In the genomic region with DNA sequence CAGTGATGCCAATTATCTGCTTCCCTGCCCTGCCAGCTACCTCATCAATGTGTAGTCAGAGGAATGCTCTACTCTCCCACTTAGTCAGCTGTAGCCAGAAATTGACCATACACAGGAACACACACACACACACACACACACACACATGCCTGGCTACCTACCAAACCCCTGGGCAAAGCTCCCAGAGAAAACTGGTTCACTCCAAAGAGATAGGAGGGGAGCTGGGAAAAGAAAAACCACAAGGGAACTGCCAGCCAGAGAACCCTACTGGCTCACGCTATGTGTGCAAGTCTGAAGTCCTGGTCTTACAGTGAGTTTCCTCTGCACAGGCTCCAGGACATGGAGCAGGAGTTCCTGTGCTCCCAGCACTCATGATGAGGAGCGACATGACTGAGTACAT, we compare ENCODE assay signal across 8 mouse cellular contexts. TPM values are rescaled to one million over a fixed set of nuclear protein-coding genes. Genes with fewer than 3 reads are reported as not detected.
A peak's percentile ranks its signal among the peaks of the same experiment; 100 is the strongest.
DNase-seq lines count a peak whose midpoint lies in the region; ATAC-seq and TF ChIP-seq lines count a peak whose summit lies in the region.
"Had no signal": no experiment of that assay in that cellular context is flagged by ENCODE, and none has a peak within 500 bp of the region (broad histone marks: within the 10 kb centered on the region; RNA-seq: fewer than 3 reads in every experiment).

No protein-coding gene starts in this region.

- H3K36me3 ChIP-seq in lung, embryonic 14.5 days (ENCODE audit: insufficient read depth) = no peaks in the 10 kb centered on the region
- no peaks in the 10 kb centered on the region for H3K36me3 ChIP-seq in midbrain, embryonic 16.5 days (ENCODE audit: control insufficient read depth, insufficient read depth, low read length)

- H3K27ac ChIP-seq in lung, embryonic 14.5 days (ENCODE audit: low read depth) = no peak overlapping the region
- no peak overlapping the region for H3K27ac ChIP-seq in midbrain, embryonic 16.5 days (ENCODE audit: low read length)

- 55% methylated on average over 2 of the region's 2 CpGs for WGBS in lung, embryonic 14.5 days
- WGBS in lung, adult 2 months = 22% methylated on average over 2 of the region's 2 CpGs
- 73% methylated on average over 2 of the region's 2 CpGs for WGBS in midbrain, embryonic 16.5 days

- ATAC-seq in lung, embryonic 14.5 days (ENCODE audit: insufficient read depth) = no peak
- ATAC-seq in midbrain, embryonic 16.5 days = no peak

- H3K4me3 ChIP-seq in lung, embryonic 14.5 days (ENCODE audit: low read depth, low read length) = no peak overlapping the region
- H3K4me3 ChIP-seq in lung, adult 2 months (replicated peaks; ENCODE audit: extremely low read depth, low read depth, low read length) = no peak overlapping the region
- no peak overlapping the region for H3K4me3 ChIP-seq in midbrain, embryonic 16.5 days (ENCODE audit: low read depth, low read length)
- H3K4me3 ChIP-seq: erythroblast, embryonic 14.5 days had no signal

- peak; percentile 47 for DNase-seq in lung, embryonic 14.5 days
- no peak for DNase-seq in lung, adult 2 months
- peak; percentile 35 to 39 for DNase-seq in frontal cortex, postnatal 14 days (ENCODE audit: low spot score in 2 of 2)
- DNase-seq in heart, postnatal 4 days = peak; percentile 84
- peak; percentile 60 for DNase-seq in right cerebral cortex, postnatal 25 days
- no peak for DNase-seq in B cell, adult 2 months

- no peaks in the 10 kb centered on the region for H3K4me1 ChIP-seq in lung, embryonic 14.5 days (ENCODE audit: insufficient read depth)
- peaks cover 2% of the 10 kb centered on the region; the same call in 1 of the 2 replicates for H3K4me1 ChIP-seq in lung, adult 2 months (ENCODE audit: control insufficient read depth, insufficient read depth, low read length)
- H3K4me1 ChIP-seq in midbrain, embryonic 16.5 days (ENCODE audit: control insufficient read depth, insufficient read depth, low read length) = peaks cover 10% of the 10 kb centered on the region

- TF ChIP-seq POLR2A in lung, adult 2 months (IDR thresholded peaks at IDR 0.05; ENCODE audit: borderline replicate concordance, extremely low read depth, low read depth, low read length) = no peak

- H3K4me2 ChIP-seq in lung, embryonic 14.5 days = no peak overlapping the region
- H3K4me2 ChIP-seq in midbrain, embryonic 16.5 days (ENCODE audit: low read length) = no peak overlapping the region

- H3K27me3 ChIP-seq in lung, embryonic 14.5 days (ENCODE audit: insufficient read depth, low read length) = 0 out of 2 replicates have a peak, but pooled peaks cover 2% of the 10 kb centered on the region
- no peaks in the 10 kb centered on the region for H3K27me3 ChIP-seq in midbrain, embryonic 16.5 days (ENCODE audit: control insufficient read depth, insufficient read depth, low read depth, low read length)

- no peak for TF ChIP-seq CTCF in lung, embryonic 14.5 days (IDR thresholded peaks at IDR 0.05; ENCODE audit: low read depth)
- no peak for TF ChIP-seq CTCF in lung, adult 2 months (IDR thresholded peaks at IDR 0.05; ENCODE audit: insufficient read depth, low read length)

- no peak overlapping the region for H3K9ac ChIP-seq in lung, embryonic 14.5 days
- no peak overlapping the region for H3K9ac ChIP-seq in midbrain, embryonic 16.5 days (ENCODE audit: low read depth, low read length)

- H3K9me3 ChIP-seq in lung, embryonic 14.5 days (ENCODE audit: low read depth, low read length) = no peaks in the 10 kb centered on the region
- no peaks in the 10 kb centered on the region for H3K9me3 ChIP-seq in midbrain, embryonic 16.5 days (replicated peaks; ENCODE audit: control insufficient read depth, low read length, poor library complexity, severe bottlenecking)

RNA-seq across cellular contexts. Expression of a gene that starts 2.5 kb away (rescaled TPM):
- polyA plus RNA-seq in lung, embryonic 14.5 days (2014; fragmentation: Nextera tagmentation; extraction: Ambion mirVana) = 3.8 and 3.9 TPM in 2 replicates
- polyA plus RNA-seq in lung, adult 2 months (2012; rRNA removed) = 22.5 and 24.1 TPM in 2 replicates
- total RNA-seq in heart, postnatal 4 days (2021) = 10 to 100 TPM; 77.0 to 77.8 TPM
- polyA plus RNA-seq in midbrain, embryonic 16.5 days (2015; fragmentation: Nextera tagmentation; extraction: Ambion mirVana) = 9.2 and 12.3 TPM in 2 replicates

RNA-seq across cellular contexts. Expression of a gene that starts 25.9 kb away (rescaled TPM):
- 39.8 and 40.5 TPM in 2 replicates for polyA plus RNA-seq in lung, embryonic 14.5 days (2014; fragmentation: Nextera tagmentation; extraction: Ambion mirVana)
- polyA plus RNA-seq in lung, adult 2 months (2012; rRNA removed) = 8.8 and 12.7 TPM in 2 replicates
- total RNA-seq in heart, postnatal 4 days (2021) = 10 to 100 TPM; 33.9 to 34.2 TPM
- polyA plus RNA-seq in midbrain, embryonic 16.5 days (2015; fragmentation: Nextera tagmentation; extraction: Ambion mirVana) = 50.2 and 53.1 TPM in 2 replicates

RNA-seq across cellular contexts. Expression of a gene that starts 37.5 kb away (rescaled TPM):
- 11.2 and 13.1 TPM in 2 replicates for polyA plus RNA-seq in lung, embryonic 14.5 days (2014; fragmentation: Nextera tagmentation; extraction: Ambion mirVana)
- 6.6 and 9.5 TPM in 2 replicates for polyA plus RNA-seq in lung, adult 2 months (2012; rRNA removed)
- total RNA-seq in heart, postnatal 4 days (2021) = 10 to 100 TPM in 1 of 2 experiments, 1 to 10 TPM in 1; 8.7 to 11.2 TPM
- polyA plus RNA-seq in midbrain, embryonic 16.5 days (2015; fragmentation: Nextera tagmentation; extraction: Ambion mirVana) = 12.2 and 16.3 TPM in 2 replicates

Comparison
In these comparisons a context has a peak if more than half of its experiments do, and no peak if none do; other contexts are left out.
1. DNase-seq: peak in lung, embryonic 14.5 days (single experiment), frontal cortex, postnatal 14 days (2 of 2), heart, postnatal 4 days (single experiment) and right cerebral cortex, postnatal 25 days (single experiment); none in lung, adult 2 months (single experiment) and B cell, adult 2 months (0 of 2).